Mouse (Mus musculus): ENCODE data around the gene Cd79b.
"Not testable (repeated sequence)": the region's sequence is repeated elsewhere in the genome, so short reads cannot be mapped to it uniquely, and the experiment has no call there.

Gene Cd79b

GRCm38 (mm10) chr11:106314333-106314812 lies at the start of gene Cd79b:
Cd79b (minus strand) TSS chr11:106314762.
- no peak for DNase-seq (ENCODE audit: extremely low read depth, insufficient read length, low spot score)

GRCm38 (mm10) chr11:106359350-106359749 lies 44.8 kb upstream of the Cd79b start:
- DNase-seq (ENCODE audit: extremely low read depth, insufficient read length, low spot score): no peak

- no peak for DNase-seq (ENCODE audit: extremely low read depth, insufficient read length, low spot score)
Observed at GRCm38 (mm10) chr11:106355382-106356128, 41.0 kb upstream of the Cd79b start.

GRCm38 (mm10) chr11:106354181-106354580 lies 39.6 kb upstream of the Cd79b start:
- DNase-seq (ENCODE audit: extremely low read depth, insufficient read length, low spot score): no peak

DNA sequence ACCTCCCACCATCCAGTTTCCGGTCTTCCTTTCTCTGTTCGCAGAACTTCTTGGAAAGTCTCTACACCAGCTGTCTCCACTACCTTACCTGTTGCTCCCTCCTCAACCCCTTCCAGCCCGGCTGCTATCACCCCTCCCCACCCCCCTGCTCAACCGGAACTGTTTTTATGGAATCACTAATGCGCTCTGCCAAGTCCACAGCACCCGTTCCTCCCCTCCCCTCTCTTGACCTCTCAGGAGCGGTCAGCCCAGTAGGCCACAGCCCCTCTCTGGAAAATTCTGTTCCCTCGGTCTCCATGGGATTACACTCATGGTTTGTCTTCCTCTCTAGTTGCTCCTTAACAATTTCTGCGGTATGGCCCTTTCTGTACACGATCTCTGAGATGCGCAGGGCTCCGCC lies 38.6 kb upstream of the Cd79b start, which contains the start of gene Scn4a:
TSS of gene Scn4a (minus strand) at position 101 of the 400 bp plus-strand sequence.
- no peak for DNase-seq (ENCODE audit: extremely low read depth, insufficient read length, low spot score)

DNA sequence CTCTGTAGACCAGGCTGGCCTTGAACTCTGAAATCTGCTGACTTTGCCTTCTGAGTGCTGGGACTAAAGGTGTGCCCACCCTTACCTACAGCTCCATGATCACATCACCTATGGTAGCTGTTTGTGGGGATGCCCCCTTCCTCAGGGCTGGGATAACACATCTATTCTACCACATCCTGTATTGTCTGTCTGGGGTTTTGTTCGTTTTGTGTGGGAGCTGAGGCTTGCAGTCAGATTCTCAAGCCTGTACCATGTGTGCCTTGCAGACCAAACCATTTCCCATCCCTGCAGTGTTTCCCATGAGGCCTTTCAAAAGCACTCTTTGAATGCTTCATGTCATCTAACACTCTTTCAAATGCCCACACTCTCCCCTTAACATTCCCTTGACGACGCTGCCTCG lies 37.4 kb upstream of the Cd79b start:
- DNase-seq (ENCODE audit: extremely low read depth, insufficient read length, low spot score): no peak

- DNase-seq (ENCODE audit: extremely low read depth, insufficient read length, low spot score): no peak
Observed at GRCm38 (mm10) chr11:106351253-106351652, 36.7 kb upstream of the Cd79b start.

DNA sequence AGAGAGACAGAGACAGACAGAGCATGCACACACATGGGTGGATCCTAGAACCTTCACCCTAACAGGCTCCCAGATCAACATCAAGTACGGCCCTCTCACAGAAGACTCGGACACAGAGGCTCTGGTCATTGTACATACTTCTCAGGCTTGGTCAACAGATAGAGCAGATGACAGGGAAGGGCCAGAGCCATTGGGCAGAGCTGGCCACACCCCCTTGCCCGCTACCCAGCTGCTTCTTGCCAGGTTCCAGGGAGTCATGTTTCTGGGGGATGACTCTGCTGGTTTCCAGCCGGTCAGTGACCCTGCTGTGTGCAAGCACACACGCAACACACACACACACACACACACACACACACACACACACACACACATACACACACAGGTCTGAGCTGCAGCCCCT lies 36.3 kb upstream of the Cd79b start:
- DNase-seq (ENCODE audit: extremely low read depth, insufficient read length, low spot score): peak; percentile 55

DNA sequence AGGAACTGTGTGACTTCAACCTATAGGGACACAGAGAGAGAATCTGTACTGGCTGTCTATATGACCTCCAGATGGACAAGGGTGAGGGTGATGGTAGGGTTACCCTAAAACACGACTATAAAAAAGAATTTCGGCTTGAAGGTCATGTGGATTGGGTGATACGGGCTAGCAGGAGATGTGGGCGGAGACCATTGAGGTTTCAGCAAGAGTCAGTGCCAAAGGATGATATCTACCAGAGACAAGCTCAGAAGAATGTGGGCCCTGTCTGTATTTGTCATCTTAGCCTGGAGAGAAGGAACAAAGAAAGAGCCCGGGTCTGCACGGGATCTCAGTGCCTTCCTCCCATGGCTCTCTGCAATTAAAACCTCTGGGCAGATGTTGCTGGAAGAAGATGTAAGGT lies 35.2 kb upstream of the Cd79b start:
- DNase-seq (ENCODE audit: extremely low read depth, insufficient read length, low spot score): no peak

DNA sequence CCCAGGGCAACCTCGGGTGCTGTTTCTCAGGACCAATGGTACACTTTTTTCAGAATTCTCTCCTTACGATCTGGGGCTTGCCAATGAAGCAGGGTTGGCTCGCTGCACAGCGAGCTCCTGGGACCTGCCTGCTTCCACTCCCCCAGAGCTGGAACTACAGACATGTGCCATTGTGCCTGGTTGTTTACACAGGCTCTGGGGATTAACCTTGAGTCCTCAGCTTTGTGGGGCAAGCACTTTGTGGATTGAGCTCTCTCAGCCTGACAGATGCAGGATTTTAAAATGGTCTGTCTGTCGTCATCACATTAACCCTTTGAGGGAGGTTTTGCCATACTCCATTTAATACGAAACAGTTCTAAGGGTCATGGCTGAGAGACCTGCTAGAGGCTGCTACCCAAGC lies 30.3 kb upstream of the Cd79b start:
- no peak for DNase-seq (ENCODE audit: extremely low read depth, insufficient read length, low spot score)

DNA sequence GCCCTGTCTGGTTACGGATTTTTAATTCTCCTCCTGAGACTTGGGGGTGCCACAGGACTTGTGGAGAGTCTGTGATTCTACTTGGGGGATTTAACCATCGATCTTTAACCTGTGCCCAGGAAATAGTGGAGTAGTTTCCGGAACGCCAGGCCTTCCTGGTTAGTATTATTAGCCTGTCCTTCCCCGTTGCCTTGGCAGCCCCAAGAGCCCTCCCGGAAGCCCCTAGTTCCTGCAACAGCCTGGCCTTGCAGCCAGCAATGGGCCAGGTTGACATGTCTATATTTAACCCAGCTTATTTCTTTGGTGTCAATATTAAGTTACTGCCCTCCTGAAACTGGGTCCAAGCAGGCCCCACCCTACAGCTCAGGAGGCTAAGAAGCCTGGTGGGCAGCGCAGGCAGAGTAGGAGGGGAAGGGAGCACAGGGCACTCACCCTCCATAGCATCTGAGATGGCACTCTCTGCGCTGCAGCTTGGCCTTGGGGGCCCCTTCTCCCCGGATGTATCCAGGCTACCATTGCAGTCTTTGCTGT lies 26.5 kb upstream of the Cd79b start:
- DNase-seq (ENCODE audit: extremely low read depth, insufficient read length, low spot score): no peak

GRCm38 (mm10) chr11:106339323-106339722 lies 24.8 kb upstream of the Cd79b start:
- DNase-seq (ENCODE audit: extremely low read depth, insufficient read length, low spot score): not testable (repeated sequence)

- DNase-seq (ENCODE audit: extremely low read depth, insufficient read length, low spot score): no peak
Observed at GRCm38 (mm10) chr11:106338870-106339269, 24.3 kb upstream of the Cd79b start.

- DNase-seq (ENCODE audit: extremely low read depth, insufficient read length, low spot score): no peak
Observed at GRCm38 (mm10) chr11:106338029-106338428, 23.5 kb upstream of the Cd79b start.

GRCm38 (mm10) chr11:106334066-106334465 lies 19.5 kb upstream of the Cd79b start:
- DNase-seq (ENCODE audit: extremely low read depth, insufficient read length, low spot score): no peak

- no peak for DNase-seq (ENCODE audit: extremely low read depth, insufficient read length, low spot score)
Observed at GRCm38 (mm10) chr11:106332458-106332857, 17.9 kb upstream of the Cd79b start.

GRCm38 (mm10) chr11:106329682-106330081 lies 15.1 kb upstream of the Cd79b start:
- DNase-seq (ENCODE audit: extremely low read depth, insufficient read length, low spot score): no peak

GRCm38 (mm10) chr11:106329128-106329527 lies 14.6 kb upstream of the Cd79b start:
- DNase-seq (ENCODE audit: extremely low read depth, insufficient read length, low spot score): no peak

- no peak for DNase-seq (ENCODE audit: extremely low read depth, insufficient read length, low spot score)
Observed at GRCm38 (mm10) chr11:106328521-106328920, 14.0 kb upstream of the Cd79b start.

DNA sequence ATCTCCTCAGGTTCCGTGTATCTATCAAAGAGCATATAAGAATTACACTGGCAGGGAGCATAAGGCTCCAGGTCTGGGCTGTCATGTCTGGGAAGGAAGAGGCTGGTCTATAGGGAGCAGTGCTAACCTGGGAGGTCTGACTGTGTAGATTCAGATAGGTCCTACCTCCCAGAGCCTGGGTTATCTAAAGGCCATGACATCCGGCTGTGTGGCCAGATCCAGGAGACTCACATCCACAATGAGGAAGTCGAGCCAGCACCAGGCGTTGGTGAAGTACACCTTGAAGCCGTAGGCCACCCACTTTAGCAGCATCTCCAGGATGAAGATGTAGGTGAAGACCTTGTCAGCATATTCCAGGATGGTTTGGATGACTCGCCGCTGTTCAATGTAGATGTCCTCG lies 11.9 kb upstream of the Cd79b start:
- no peak for DNase-seq (ENCODE audit: extremely low read depth, insufficient read length, low spot score)

GRCm38 (mm10) chr11:106325566-106326206 lies 11.1 kb upstream of the Cd79b start:
- DNase-seq (ENCODE audit: extremely low read depth, insufficient read length, low spot score): no peak

DNA sequence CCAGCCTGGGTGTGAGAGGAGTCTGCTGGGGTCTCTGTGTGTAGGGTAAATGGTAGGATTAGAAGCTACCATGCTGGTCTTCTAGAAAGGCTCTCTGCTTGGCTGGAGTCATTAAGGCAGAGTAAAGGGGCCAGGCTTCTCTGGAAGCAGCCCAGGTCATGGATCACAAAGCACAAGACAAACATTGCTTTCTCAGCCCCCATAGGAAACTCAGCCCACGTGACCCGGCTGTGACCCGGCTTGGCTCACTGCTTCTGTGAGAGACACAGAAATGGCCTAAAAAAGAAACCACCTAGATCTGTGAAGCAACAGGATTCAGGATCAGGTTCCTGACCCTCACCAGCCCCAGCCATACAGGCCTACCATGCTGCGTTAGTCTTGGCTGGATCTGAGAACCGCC lies 10.3 kb upstream of the Cd79b start:
- no peak for DNase-seq (ENCODE audit: extremely low read depth, insufficient read length, low spot score)

Measured in 3134 (cell line).